Mouse (Mus musculus) forebrain, embryonic 13.5 days (tissue): ENCODE data around the gene Scube2. TPM values are rescaled to one million over a fixed set of nuclear protein-coding genes. Genes with fewer than 3 reads are reported as not detected.

ENCODE experiments used
- ATAC-seq: fragments of 200-750 bp; cut with Nextera tagmentation; 2 replicates; pipeline ENCODE4 v1.8.0; 2017
- H3K27ac ChIP-seq: fragments of 300-500 bp; sonication (generic); 2 replicates; pipeline ENCODE4 v1.5.1; 2015; ENCODE audit warnings: inconsistent platforms, mild to moderate bottlenecking, moderate library complexity
- H3K27me3 ChIP-seq: fragments of 300-500 bp; sonication (generic); 2 replicates; pipeline ENCODE4 v1.6.1; 2015; ENCODE audit warnings: mild to moderate bottlenecking, inconsistent platforms
- H3K36me3 ChIP-seq: fragments of 300-500 bp; sonication (generic); 2 replicates; pipeline ENCODE4 v1.6.1; 2015; ENCODE audit warnings: mild to moderate bottlenecking, inconsistent platforms; ENCODE audit not compliant: poor library complexity, severe bottlenecking
- H3K4me1 ChIP-seq: fragments of 300-500 bp; sonication (generic); 2 replicates; pipeline ENCODE4 v1.6.1; 2015; ENCODE audit warnings: inconsistent platforms
- H3K4me2 ChIP-seq: fragments of 300-500 bp; sonication (generic); 2 replicates; pipeline ENCODE4 v1.6.1; 2015; ENCODE audit warnings: inconsistent platforms, mild to moderate bottlenecking, moderate library complexity
- H3K4me3 ChIP-seq: fragments of 300-500 bp; sonication (generic); 2 replicates; pipeline ENCODE4 v1.5.1; 2015; ENCODE audit warnings: mild to moderate bottlenecking, inconsistent platforms
- H3K9ac ChIP-seq: fragments of 300-500 bp; sonication (generic); 2 replicates; pipeline ENCODE4 v1.6.1; 2015; ENCODE audit warnings: mild to moderate bottlenecking, inconsistent platforms
- H3K9me3 ChIP-seq: fragments of 300-500 bp; sonication (generic); replicated peaks from 2 replicates; pipeline ENCODE4 v1.6.1; 2016; ENCODE audit warnings: inconsistent platforms
- WGBS: fragments of 180-500 bp; shearing (Covaris S2); methylation state at CpG from one replicate; pipeline ENCODE4 v1.1.7; 2015; 5-methylcytosine and 5-hydroxymethylcytosine counted together
- polyA plus RNA-seq: library from polyadenylated mRNA; unstranded; fragments of >200 nt; fragmentation: Nextera tagmentation; extraction: Ambion mirVana; gene quantifications from 2 replicates; pipeline ENCODE4 v1.2.1, GENCODE M21; 2015

Scube2 gene
- polyA plus RNA-seq = 0.77 and 0.79 TPM in 2 replicates

- peaks cover 25% of the 10 kb centered on the region for H3K4me1 ChIP-seq
- no peaks in the 10 kb centered on the region for H3K9me3 ChIP-seq
- H3K9ac ChIP-seq = peak within 1 kb of the TSS; percentile 69
- peak; percentile 79 for ATAC-seq
- peak within 1 kb of the TSS; percentile 89 for H3K4me2 ChIP-seq
- no peak within 1 kb of the TSS for H3K27ac ChIP-seq
- H3K36me3 ChIP-seq = no peaks in the 10 kb centered on the region
- WGBS = 1% methylated on average over 36 of the region's 69 CpGs
- peaks cover 40% of the 10 kb centered on the region for H3K27me3 ChIP-seq
- peak within 1 kb of the TSS; percentile 57 for H3K4me3 ChIP-seq
Observed at GRCm38 (mm10) chr7:109865370-109866229, at the start of gene Scube2. TSS of gene Scube2 (minus strand) at chr7:109865679.

GRCm38 (mm10) chr7:109906165-109906564, 40.7 kb upstream of the Scube2 start:
- Histone ChIP-seq H3K4me2 (no peak overlapping the region), H3K9ac (no peak overlapping the region), H3K4me3 (no peak overlapping the region), H3K9me3 (no peaks in the 10 kb centered on the region), H3K36me3 (peaks cover 94% of the 10 kb centered on the region), H3K27me3 (no peaks in the 10 kb centered on the region), H3K4me1 (no peaks in the 10 kb centered on the region), H3K27ac (no peak overlapping the region)
- no peak for ATAC-seq
- 95% methylated on average over 2 of the region's 2 CpGs for WGBS

GRCm38 (mm10) chr7:109900921-109901320, 35.4 kb upstream of the Scube2 start:
- Histone ChIP-seq H3K4me1 (no peaks in the 10 kb centered on the region), H3K27me3 (no peaks in the 10 kb centered on the region), H3K9me3 (no peaks in the 10 kb centered on the region), H3K4me3 (no peak overlapping the region), H3K36me3 (peaks cover 100% of the 10 kb centered on the region), H3K9ac (no peak overlapping the region), H3K4me2 (no peak overlapping the region), H3K27ac (no peak overlapping the region)
- 94% methylated on average over 9 of the region's 9 CpGs for WGBS
- no peak for ATAC-seq

GRCm38 (mm10) chr7:109898911-109899310, 33.4 kb upstream of the Scube2 start:
- Histone ChIP-seq H3K27me3 (no peaks in the 10 kb centered on the region), H3K9ac (no peak overlapping the region), H3K36me3 (peaks cover 100% of the 10 kb centered on the region), H3K4me1 (no peaks in the 10 kb centered on the region), H3K4me3 (no peak overlapping the region), H3K27ac (no peak overlapping the region), H3K9me3 (no peaks in the 10 kb centered on the region), H3K4me2 (no peak overlapping the region)
- ATAC-seq = no peak

GRCm38 (mm10) chr7:109892530-109892929, 27.1 kb upstream of the Scube2 start:
- peak; percentile 66; the same call in 1 of the 2 replicates for ATAC-seq
- no peak overlapping the region for H3K4me2 ChIP-seq
- no peaks in the 10 kb centered on the region for H3K27me3 ChIP-seq
- H3K4me3 ChIP-seq = no peak overlapping the region
- H3K36me3 ChIP-seq = peaks cover 90% of the 10 kb centered on the region
- WGBS = 40% methylated on average over 3 of the region's 3 CpGs
- no peaks in the 10 kb centered on the region for H3K9me3 ChIP-seq
- H3K4me1 ChIP-seq = no peaks in the 10 kb centered on the region
- H3K27ac ChIP-seq = no peak overlapping the region
- no peak overlapping the region for H3K9ac ChIP-seq

- Histone ChIP-seq H3K4me1 (no peaks in the 10 kb centered on the region), H3K9ac (no peak overlapping the region), H3K36me3 (peaks cover 90% of the 10 kb centered on the region), H3K4me2 (no peak overlapping the region), H3K27me3 (no peaks in the 10 kb centered on the region), H3K9me3 (peaks cover under 1% of the 10 kb centered on the region), H3K27ac (no peak overlapping the region), H3K4me3 (no peak overlapping the region)
- ATAC-seq = no peak
- 94% methylated on average over 4 of the region's 4 CpGs for WGBS
Observed at GRCm38 (mm10) chr7:109891786-109892185, 26.3 kb upstream of the Scube2 start.

- H3K4me3 ChIP-seq = no peak overlapping the region
- H3K9me3 ChIP-seq = peaks cover 2% of the 10 kb centered on the region
- no peaks in the 10 kb centered on the region for H3K27me3 ChIP-seq
- no peak overlapping the region for H3K9ac ChIP-seq
- WGBS = 95% methylated on average over 2 of the region's 2 CpGs
- peaks cover 77% of the 10 kb centered on the region for H3K36me3 ChIP-seq
- no peaks in the 10 kb centered on the region for H3K4me1 ChIP-seq
- ATAC-seq = no peak
- H3K27ac ChIP-seq = no peak overlapping the region
- H3K4me2 ChIP-seq = no peak overlapping the region
Observed at GRCm38 (mm10) chr7:109890256-109890655, 24.8 kb upstream of the Scube2 start.

- Histone ChIP-seq H3K9ac (no peak overlapping the region), H3K27ac (no peak overlapping the region), H3K36me3 (peaks cover 67% of the 10 kb centered on the region), H3K4me3 (no peak overlapping the region), H3K9me3 (peaks cover 2% of the 10 kb centered on the region), H3K27me3 (no peaks in the 10 kb centered on the region), H3K4me1 (no peaks in the 10 kb centered on the region), H3K4me2 (no peak overlapping the region)
- 85% methylated on average over 5 of the region's 5 CpGs for WGBS
- ATAC-seq = no peak
Observed at GRCm38 (mm10) chr7:109889300-109889699, 23.8 kb upstream of the Scube2 start.

GRCm38 (mm10) chr7:109886249-109886648, 20.8 kb upstream of the Scube2 start:
- Histone ChIP-seq H3K4me3 (no peak overlapping the region), H3K9ac (no peak overlapping the region), H3K4me2 (no peak overlapping the region), H3K36me3 (peaks cover 42% of the 10 kb centered on the region), H3K4me1 (no peaks in the 10 kb centered on the region), H3K27ac (no peak overlapping the region), H3K9me3 (peaks cover 2% of the 10 kb centered on the region), H3K27me3 (no peaks in the 10 kb centered on the region)
- WGBS = 97% methylated on average over 1 of the region's 1 CpGs
- no peak for ATAC-seq

- Histone ChIP-seq H3K27me3 (no peaks in the 10 kb centered on the region), H3K4me2 (no peak overlapping the region), H3K4me1 (no peaks in the 10 kb centered on the region), H3K36me3 (peaks cover 10% of the 10 kb centered on the region), H3K4me3 (no peak overlapping the region), H3K9ac (no peak overlapping the region), H3K27ac (no peak overlapping the region), H3K9me3 (peaks cover 2% of the 10 kb centered on the region)
- 100% methylated on average over 2 of the region's 2 CpGs for WGBS
- ATAC-seq = no peak
Observed at GRCm38 (mm10) chr7:109882574-109882973, 17.1 kb upstream of the Scube2 start.

- H3K27ac ChIP-seq = no peak overlapping the region
- H3K27me3 ChIP-seq = no peaks in the 10 kb centered on the region
- no peaks in the 10 kb centered on the region for H3K4me1 ChIP-seq
- peaks cover under 1% of the 10 kb centered on the region; the same call in 1 of the 2 replicates for H3K9me3 ChIP-seq
- WGBS = 63% methylated on average over 2 of the region's 2 CpGs
- H3K9ac ChIP-seq = no peak overlapping the region
- H3K4me3 ChIP-seq = no peak overlapping the region
- ATAC-seq = no peak
- H3K4me2 ChIP-seq = no peak overlapping the region
- peaks cover under 1% of the 10 kb centered on the region for H3K36me3 ChIP-seq
Observed at GRCm38 (mm10) chr7:109881561-109882099, 16.2 kb upstream of the Scube2 start.

- H3K27me3 ChIP-seq = no peaks in the 10 kb centered on the region
- H3K9ac ChIP-seq = no peak overlapping the region
- ATAC-seq = no peak
- 0 out of 2 replicates have a peak, but pooled peaks cover 5% of the 10 kb centered on the region for H3K4me1 ChIP-seq
- H3K36me3 ChIP-seq = no peaks in the 10 kb centered on the region
- 66% methylated on average over 12 of the region's 12 CpGs for WGBS
- no peak overlapping the region for H3K4me3 ChIP-seq
- H3K27ac ChIP-seq = no peak overlapping the region
- no peak overlapping the region for H3K4me2 ChIP-seq
- no peaks in the 10 kb centered on the region for H3K9me3 ChIP-seq
Observed at GRCm38 (mm10) chr7:109879158-109879557, 13.7 kb upstream of the Scube2 start.
